Mouse (Mus musculus): ENCODE measurements around the gene Tbc1d1.

- no peak for TF ChIP-seq CTCF (IDR thresholded peaks at IDR 0.05; ENCODE audit: insufficient read depth, low read length)
- TF ChIP-seq POLR2A (IDR thresholded peaks at IDR 0.05; ENCODE audit: borderline replicate concordance, extremely low read depth, low read depth, low read length), result no peak
Measured at GRCm38 (mm10) chr5:64392426-64393020, 236.4 kb downstream of the Tbc1d1 start.

All from lung, adult 2 months (tissue).